Mouse (Mus musculus) olfactory bulb, adult 2 months (tissue): ENCODE measurements around the gene Capn15.

ENCODE experiments used
- CTCF ChIP-seq: fragments of 200-500 bp; IDR thresholded peaks from 2 replicates; pipeline ENCODE4 v1.5.1; 2012; ENCODE audit warnings: low read depth, mild to moderate bottlenecking, low read length, moderate library complexity; ENCODE audit not compliant: insufficient read depth
- POLR2A ChIP-seq: fragments of 200-500 bp; IDR thresholded peaks from 2 replicates; pipeline ENCODE4 v1.6.1; 2012; ENCODE audit warnings: mild to moderate bottlenecking, low read depth, low read length, moderate library complexity; ENCODE audit not compliant: insufficient read depth

DNA sequence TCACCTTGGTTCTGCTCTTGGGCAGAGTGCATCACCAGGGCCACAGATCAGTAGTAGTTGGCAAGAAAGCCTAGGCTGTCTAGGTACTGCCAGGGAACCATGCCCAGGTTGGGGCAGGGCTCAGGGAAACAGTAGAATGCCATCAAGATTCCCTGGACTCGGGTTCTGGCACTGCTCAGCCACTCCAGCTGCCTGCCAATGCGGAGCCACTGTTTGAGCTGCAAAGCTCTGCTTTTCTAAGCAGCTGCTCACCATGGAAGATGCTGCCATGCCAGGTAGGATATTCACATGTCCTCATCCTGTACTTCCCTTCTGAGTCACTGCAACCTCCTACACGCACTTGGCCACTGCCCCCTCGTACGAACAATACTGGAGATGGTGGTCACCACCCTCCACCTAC is 4.7 kb downstream of the Capn15 start:
- TF ChIP-seq CTCF, result no peak
- no peak for TF ChIP-seq POLR2A
